Mouse (Mus musculus) liver, embryonic 14.5 days (tissue): ENCODE results near the gene Farp2.

Experiments
- CTCF ChIP-seq: IDR thresholded peaks from 2 replicates; pipeline ENCODE4 v1.5.1; 2016; ENCODE audit warnings: antibody characterized with exemption, low read depth, control low read depth
- EP300 ChIP-seq: IDR thresholded peaks from 2 replicates; pipeline ENCODE4 v1.6.1; 2016; ENCODE audit warnings: antibody characterized with exemption, low read depth

- TF ChIP-seq CTCF (no peak), EP300 (no peak)
Observed at GRCm38 (mm10) chr1:93567013-93567412, 55.1 kb downstream of the Farp2 start.
